Mouse (Mus musculus) intestine, postnatal 0 days (tissue): Measurements from ENCODE around the gene Acp4. TPM values are rescaled to one million over a fixed set of nuclear protein-coding genes. Genes with fewer than 3 reads are reported as not detected.
"Not testable (repeated sequence)": the region's sequence is repeated elsewhere in the genome, so short reads cannot be mapped to it uniquely, and the experiment has no call there.

Source experiments
- ATAC-seq: fragments of 200-750 bp; cut with Nextera tagmentation; 2 replicates; pipeline ENCODE4 v1.8.0; 2017; ENCODE audit warnings: mild to moderate bottlenecking, moderate TSS enrichment, moderate library complexity
- H3K27ac ChIP-seq: fragments of 300-500 bp; sonication (generic); 2 replicates; pipeline ENCODE4 v1.5.1; 2014; ENCODE audit warnings: mild to moderate bottlenecking, low read depth, low read length, moderate library complexity
- H3K27me3 ChIP-seq: fragments of 300-500 bp; sonication (generic); replicated peaks from 2 replicates; pipeline ENCODE4 v1.6.1; 2014; ENCODE audit warnings: low read length, mixed read lengths; ENCODE audit not compliant: control insufficient read depth, insufficient read depth
- H3K36me3 ChIP-seq: fragments of 300-500 bp; sonication (generic); 2 replicates; pipeline ENCODE4 v1.6.1; 2014; ENCODE audit warnings: mild to moderate bottlenecking, moderate library complexity; ENCODE audit not compliant: control insufficient read depth, insufficient read depth
- H3K4me1 ChIP-seq: fragments of 300-500 bp; sonication (generic); replicated peaks from 2 replicates; pipeline ENCODE4 v1.6.1; 2014; ENCODE audit warnings: antibody characterized with exemption, low read length, mixed read lengths; ENCODE audit not compliant: control insufficient read depth, insufficient read depth
- H3K4me2 ChIP-seq: fragments of 300-500 bp; sonication (generic); replicated peaks from 2 replicates; pipeline ENCODE4 v1.6.1; 2014; ENCODE audit warnings: low read depth, mild to moderate bottlenecking, moderate library complexity
- H3K4me3 ChIP-seq: fragments of 300-500 bp; sonication (generic); 2 replicates; pipeline ENCODE4 v1.5.1; 2014; ENCODE audit warnings: low read depth, low read length
- H3K9ac ChIP-seq: fragments of 300-500 bp; sonication (generic); 2 replicates; pipeline ENCODE4 v1.6.1; 2014; ENCODE audit warnings: mild to moderate bottlenecking, low read depth, low read length
- H3K9me3 ChIP-seq: fragments of 300-500 bp; sonication (generic); 2 replicates; pipeline ENCODE4 v1.6.1; 2016; ENCODE audit warnings: mixed run types; ENCODE audit not compliant: control insufficient read depth
- CTCF ChIP-seq: sonication (generic); IDR thresholded peaks from 2 replicates; pipeline ENCODE4 v1.5.1; 2016; ENCODE audit warnings: low read depth, mild to moderate bottlenecking, control low read depth, antibody characterized with exemption, moderate library complexity
- WGBS: fragments of 180-500 bp; shearing (Covaris S2); extraction: QIAGEN DNeasy Blood & Tissue Kit; methylation state at CpG from one replicate; pipeline ENCODE4 v1.1.7; 2014; 5-methylcytosine and 5-hydroxymethylcytosine counted together
- polyA plus RNA-seq: library from polyadenylated mRNA; unstranded; fragments of >200 nt; fragmentation: Nextera tagmentation; extraction: Ambion mirVana; gene quantifications from 2 replicates; pipeline ENCODE4 v1.2.1, GENCODE M21; 2015

Acp4 gene
- polyA plus RNA-seq, 1 experiment from 2014 or later = not detected

- no peaks in the 10 kb centered on the region; the same call in 1 of the 2 replicates for H3K27me3 ChIP-seq
- WGBS = 81% methylated on average over 14 of the region's 14 CpGs
- TF ChIP-seq CTCF = no peak
- H3K9me3 ChIP-seq = no peaks in the 10 kb centered on the region
- peak overlapping the region; percentile 73 for H3K9ac ChIP-seq
- H3K36me3 ChIP-seq = no peaks in the 10 kb centered on the region
- peak overlapping the region; percentile 53 for H3K4me3 ChIP-seq
- ATAC-seq = no peak
- H3K4me2 ChIP-seq = peak overlapping the region; percentile 79
- peaks cover 4% of the 10 kb centered on the region for H3K4me1 ChIP-seq
- no peak overlapping the region for H3K27ac ChIP-seq
Measured at GRCm38 (mm10) chr7:44303346-44304340, 46.5 kb upstream of the Acp4 start.

- H3K36me3 ChIP-seq, H3K27me3 ChIP-seq, H3K9ac ChIP-seq, H3K27ac ChIP-seq, ATAC-seq, H3K4me3 ChIP-seq, H3K4me1 ChIP-seq, H3K9me3 ChIP-seq, H3K4me2 ChIP-seq: not testable (repeated sequence)
- WGBS = 84% methylated on average over 2 of the region's 2 CpGs
Measured at GRCm38 (mm10) chr7:44297501-44297900, 40.3 kb upstream of the Acp4 start.

DNA sequence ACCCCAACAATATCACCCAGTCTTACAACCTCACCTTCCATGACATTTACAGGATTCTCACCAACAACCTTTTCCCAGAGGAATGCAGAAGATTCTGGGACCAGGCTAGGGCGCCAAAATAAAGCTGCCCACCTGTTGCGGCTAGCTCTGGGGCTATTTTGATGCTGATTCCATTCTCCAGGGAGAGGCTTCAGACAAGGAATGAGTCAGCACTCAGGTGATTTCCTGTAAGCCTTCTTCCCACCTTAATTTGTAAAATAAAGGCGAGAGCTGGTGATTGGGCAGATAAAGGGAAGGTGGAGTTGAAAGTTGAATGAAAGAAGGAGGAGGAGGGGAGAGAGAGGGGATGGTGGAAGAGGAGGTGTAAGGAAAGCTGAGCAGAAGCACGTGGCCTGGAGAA is 34.2 kb upstream of the Acp4 start:
- Histone ChIP-seq H3K9me3 (no peaks in the 10 kb centered on the region), H3K9ac (no peak overlapping the region), H3K27me3 (no peaks in the 10 kb centered on the region), H3K4me3 (no peak overlapping the region), H3K36me3 (no peaks in the 10 kb centered on the region), H3K4me2 (no peak overlapping the region), H3K4me1 (no peaks in the 10 kb centered on the region), H3K27ac (no peak overlapping the region)
- 54% methylated on average over 4 of the region's 4 CpGs for WGBS
- TF ChIP-seq CTCF = no peak
- ATAC-seq = no peak

DNA sequence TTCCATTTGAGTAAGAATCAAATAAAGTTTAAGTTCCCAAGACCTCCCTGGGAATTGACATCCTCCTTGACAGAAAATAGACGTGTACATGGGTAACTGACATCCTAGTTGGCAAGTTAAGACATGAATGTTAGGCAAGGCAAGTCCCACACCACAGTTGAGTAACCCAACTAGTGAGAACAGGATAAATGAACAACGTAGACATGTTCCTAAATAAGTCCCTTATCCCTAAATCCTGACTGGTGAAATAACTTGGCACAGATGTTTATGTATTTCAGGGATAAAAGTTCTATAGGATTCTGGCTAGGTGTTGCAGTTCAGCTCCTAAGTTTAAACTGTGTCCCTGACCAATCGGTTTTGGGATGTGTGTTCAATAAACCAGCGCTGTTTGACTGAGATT is 33.8 kb upstream of the Acp4 start:
- H3K9me3 ChIP-seq = no peaks in the 10 kb centered on the region
- WGBS = 85% methylated on average over 4 of the region's 4 CpGs
- no peak overlapping the region for H3K4me2 ChIP-seq
- no peaks in the 10 kb centered on the region for H3K4me1 ChIP-seq
- no peaks in the 10 kb centered on the region for H3K36me3 ChIP-seq
- TF ChIP-seq CTCF = no peak
- H3K27me3 ChIP-seq = no peaks in the 10 kb centered on the region
- H3K9ac ChIP-seq = no peak overlapping the region
- H3K27ac ChIP-seq = no peak overlapping the region
- no peak for ATAC-seq
- H3K4me3 ChIP-seq = no peak overlapping the region

- 43% methylated on average over 7 of the region's 7 CpGs for WGBS
- ATAC-seq = no peak
- H3K9me3 ChIP-seq = no peaks in the 10 kb centered on the region
- H3K9ac ChIP-seq = no peak overlapping the region
- H3K4me2 ChIP-seq = no peak overlapping the region
- no peaks in the 10 kb centered on the region for H3K36me3 ChIP-seq
- no peak overlapping the region for H3K27ac ChIP-seq
- H3K4me3 ChIP-seq = no peak overlapping the region
- H3K4me1 ChIP-seq = no peaks in the 10 kb centered on the region
- no peaks in the 10 kb centered on the region for H3K27me3 ChIP-seq
- no peak for TF ChIP-seq CTCF
Measured at GRCm38 (mm10) chr7:44287760-44288159, 30.6 kb upstream of the Acp4 start.

DNA sequence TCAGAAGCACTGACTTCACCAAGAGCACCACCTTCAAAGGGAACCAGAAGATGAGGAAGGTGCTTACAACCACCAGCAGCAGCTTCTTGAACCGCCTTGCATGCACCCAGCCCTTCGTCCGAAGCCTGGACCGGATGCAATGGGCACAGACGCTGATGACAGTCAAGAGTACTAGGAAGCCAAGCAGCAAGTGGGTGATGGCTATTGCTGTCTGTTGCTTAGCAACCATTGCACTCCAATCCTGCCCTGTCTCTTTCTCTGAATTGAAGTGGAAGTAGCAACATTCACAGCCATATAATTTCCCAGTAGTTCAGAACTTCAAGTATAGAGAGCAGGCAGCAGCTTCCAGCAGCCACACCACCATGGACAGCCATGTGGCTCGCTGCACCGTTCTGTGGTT is 24.4 kb upstream of the Acp4 start:
- no peak overlapping the region for H3K4me2 ChIP-seq
- no peaks in the 10 kb centered on the region for H3K27me3 ChIP-seq
- no peaks in the 10 kb centered on the region for H3K36me3 ChIP-seq
- no peaks in the 10 kb centered on the region for H3K4me1 ChIP-seq
- no peak for TF ChIP-seq CTCF
- H3K27ac ChIP-seq = no peak overlapping the region
- H3K9me3 ChIP-seq = no peaks in the 10 kb centered on the region
- no peak for ATAC-seq
- H3K4me3 ChIP-seq = no peak overlapping the region
- H3K9ac ChIP-seq = no peak overlapping the region
- 74% methylated on average over 7 of the region's 7 CpGs for WGBS
